Mouse (Mus musculus): ENCODE data around the gene 2810408A11Rik. TPM values are rescaled to one million over a fixed set of nuclear protein-coding genes. Genes with fewer than 3 reads are reported as not detected.
"Not testable (repeated sequence)": the region's sequence is repeated elsewhere in the genome, so short reads cannot be mapped to it uniquely, and the experiment has no call there.

The 2810408A11Rik gene
- polyA plus RNA-seq, 1 experiment, result not detected

GRCm38 (mm10) chr11:69922012-69922756 lies 21.4 kb upstream of the 2810408A11Rik start:
- peak overlapping the region; percentile 59 for H3K4me3 ChIP-seq (ENCODE audit: insufficient read depth, low read depth, low read length)
- TF ChIP-seq CTCF (IDR thresholded peaks at IDR 0.05; ENCODE audit: insufficient read depth, low read depth, low read length), result no peak
- TF ChIP-seq POLR2A (IDR thresholded peaks at IDR 0.05; ENCODE audit: insufficient read depth, low read depth, low read length), result no peak
- 4% methylated on average over 12 of the region's 12 CpGs for WGBS
- peak overlapping the region; percentile 93 for H3K27ac ChIP-seq (ENCODE audit: insufficient read depth, low read depth, low read length)
- peaks cover 8% of the 10 kb centered on the region for H3K4me1 ChIP-seq (ENCODE audit: control insufficient read depth, insufficient read depth, low read length)

DNA sequence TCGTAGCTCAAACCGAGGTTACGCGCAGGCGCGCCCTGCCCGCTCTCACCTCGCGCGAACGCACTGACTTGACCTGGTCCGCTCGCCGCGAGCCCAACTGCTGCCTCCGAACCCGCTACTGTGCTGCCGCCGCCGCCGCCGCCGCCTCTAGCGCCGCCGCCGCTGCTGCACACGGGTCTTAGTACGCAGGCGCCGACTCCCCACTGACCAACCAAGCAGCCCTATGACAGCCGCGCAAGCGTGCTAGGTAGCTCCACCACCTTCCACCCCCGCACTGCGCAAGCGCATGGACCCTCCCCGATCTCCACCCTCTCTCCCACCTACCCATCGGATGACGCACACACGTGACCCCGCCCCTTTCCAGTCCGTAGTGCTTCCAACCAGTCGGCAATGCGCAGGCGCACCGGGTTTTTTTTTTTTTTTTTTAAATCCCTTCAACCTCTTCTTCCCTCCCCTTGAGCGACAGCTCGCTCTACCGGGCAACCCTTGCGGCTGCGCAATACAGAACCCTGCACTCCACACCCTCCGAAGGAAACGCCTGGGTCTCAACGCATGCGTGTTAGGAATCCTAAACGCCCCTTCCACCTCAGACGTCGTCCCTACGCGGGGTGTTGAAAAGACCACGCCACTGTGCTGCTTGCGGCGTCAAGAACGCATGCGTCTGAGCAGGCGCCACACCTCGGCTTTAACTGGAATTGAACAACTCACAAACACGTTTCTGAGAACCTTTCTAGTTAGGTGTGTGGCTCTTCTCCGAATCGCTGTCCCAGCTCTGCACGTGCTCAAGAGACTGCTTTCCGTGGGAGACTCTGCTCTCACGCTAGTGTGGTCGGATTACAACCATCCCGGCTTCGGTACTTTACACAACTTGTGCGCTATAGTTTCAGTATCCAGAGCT lies 20.6 kb upstream of the 2810408A11Rik start, which contains the start of gene Eif5a:
Gene Eif5a (minus strand): TSS at position 845 of the 898 bp plus-strand sequence.
- TF ChIP-seq CTCF (IDR thresholded peaks at IDR 0.05; ENCODE audit: insufficient read depth, low read depth, low read length), result 0 out of 2 replicates have a peak, but pooled peaks have one; percentile 33
- peak; percentile 69 for TF ChIP-seq POLR2A (IDR thresholded peaks at IDR 0.05; ENCODE audit: insufficient read depth, low read depth, low read length)
- Histone ChIP-seq H3K4me3 (ENCODE audit: insufficient read depth, low read depth, low read length) (peak within 1 kb of the TSS; percentile 100), H3K27ac (ENCODE audit: insufficient read depth, low read depth, low read length) (peak within 1 kb of the TSS; percentile 98), H3K4me1 (ENCODE audit: control insufficient read depth, insufficient read depth, low read length) (peaks cover 8% of the 10 kb centered on the region)
- WGBS, result under 1% methylated on average over 78 of the region's 78 CpGs

- H3K4me1 ChIP-seq (ENCODE audit: control insufficient read depth, insufficient read depth, low read length), result peaks cover 15% of the 10 kb centered on the region
- H3K4me3 ChIP-seq (ENCODE audit: insufficient read depth, low read depth, low read length), result peak overlapping the region; percentile 100
- peak overlapping the region; percentile 98 for H3K27ac ChIP-seq (ENCODE audit: insufficient read depth, low read depth, low read length)
- TF ChIP-seq POLR2A (IDR thresholded peaks at IDR 0.05; ENCODE audit: insufficient read depth, low read depth, low read length) (no peak), CTCF (IDR thresholded peaks at IDR 0.05; ENCODE audit: insufficient read depth, low read depth, low read length) (no peak)
- 1% methylated on average over 61 of the region's 65 CpGs for WGBS
These were observed 19.7 kb upstream of the 2810408A11Rik start for GRCm38 (mm10) chr11:69920266-69921031.

DNA sequence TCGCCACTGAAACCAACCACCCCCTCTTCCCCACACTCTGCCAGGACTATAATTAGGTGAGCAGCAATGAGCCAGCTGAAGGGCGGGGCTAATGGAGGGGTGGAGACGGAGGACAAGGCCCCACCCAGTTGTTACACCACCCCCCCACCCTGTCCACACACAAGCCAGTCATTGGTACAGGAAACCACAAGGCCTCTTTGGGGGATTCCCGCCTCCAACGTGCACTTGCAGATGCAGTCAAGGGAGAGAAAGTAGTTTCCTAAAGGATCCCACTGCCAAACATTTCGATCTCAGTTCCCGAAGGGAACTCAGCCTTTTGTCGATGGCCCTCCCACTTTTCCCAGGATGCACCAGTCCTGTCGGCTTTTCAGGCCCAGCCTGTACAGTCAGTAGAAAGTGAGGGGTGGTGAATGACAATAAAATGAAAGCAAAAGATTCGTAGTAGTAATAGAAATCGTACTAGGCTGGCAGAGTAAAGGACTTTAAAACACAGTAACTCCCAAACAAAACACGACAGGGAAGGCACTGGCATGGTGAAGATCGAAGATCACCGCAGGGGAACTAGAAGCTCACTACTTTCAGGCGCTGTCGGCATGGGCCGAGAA lies 19.0 kb upstream of the 2810408A11Rik start:
- whole genome bisulfite sequencing, result 1% methylated on average over 17 of the region's 17 CpGs
- peak overlapping the region; percentile 100 for H3K4me3 ChIP-seq (ENCODE audit: insufficient read depth, low read depth, low read length)
- H3K4me1 ChIP-seq (ENCODE audit: control insufficient read depth, insufficient read depth, low read length), result peaks cover 20% of the 10 kb centered on the region
- H3K27ac ChIP-seq (ENCODE audit: insufficient read depth, low read depth, low read length), result 0 out of 2 replicates have a peak overlapping the region, but pooled peaks have one; percentile 28
- TF ChIP-seq CTCF (IDR thresholded peaks at IDR 0.05; ENCODE audit: insufficient read depth, low read depth, low read length), result no peak
- TF ChIP-seq POLR2A (IDR thresholded peaks at IDR 0.05; ENCODE audit: insufficient read depth, low read depth, low read length), result no peak

DNA sequence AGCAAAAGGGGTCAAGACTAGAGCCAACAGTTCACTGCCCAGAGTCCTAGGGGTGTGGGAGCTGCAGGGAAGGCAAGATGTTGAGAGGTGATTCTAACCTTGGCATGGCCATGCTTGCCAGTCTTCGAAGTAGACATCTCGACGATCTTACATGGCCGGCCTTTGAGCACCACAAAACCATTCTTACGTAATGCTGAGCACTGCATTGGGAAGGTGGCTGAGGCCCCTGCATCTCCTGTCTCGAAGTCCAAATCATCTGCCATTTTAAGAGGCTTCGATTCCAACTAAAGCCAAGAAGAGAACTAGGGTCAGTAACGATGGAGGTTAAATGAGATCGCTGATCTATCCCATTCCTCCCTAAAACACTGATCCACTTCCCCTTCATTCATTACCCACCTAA lies 18.3 kb upstream of the 2810408A11Rik start:
- 70% methylated on average over 9 of the region's 9 CpGs for whole genome bisulfite sequencing
- peaks cover 21% of the 10 kb centered on the region for H3K4me1 ChIP-seq (ENCODE audit: control insufficient read depth, insufficient read depth, low read length)
- no peak for TF ChIP-seq CTCF (IDR thresholded peaks at IDR 0.05; ENCODE audit: insufficient read depth, low read depth, low read length)
- TF ChIP-seq POLR2A (IDR thresholded peaks at IDR 0.05; ENCODE audit: insufficient read depth, low read depth, low read length), result no peak
- H3K27ac ChIP-seq (ENCODE audit: insufficient read depth, low read depth, low read length), result no peak overlapping the region
- no peak overlapping the region for H3K4me3 ChIP-seq (ENCODE audit: insufficient read depth, low read depth, low read length)

DNA sequence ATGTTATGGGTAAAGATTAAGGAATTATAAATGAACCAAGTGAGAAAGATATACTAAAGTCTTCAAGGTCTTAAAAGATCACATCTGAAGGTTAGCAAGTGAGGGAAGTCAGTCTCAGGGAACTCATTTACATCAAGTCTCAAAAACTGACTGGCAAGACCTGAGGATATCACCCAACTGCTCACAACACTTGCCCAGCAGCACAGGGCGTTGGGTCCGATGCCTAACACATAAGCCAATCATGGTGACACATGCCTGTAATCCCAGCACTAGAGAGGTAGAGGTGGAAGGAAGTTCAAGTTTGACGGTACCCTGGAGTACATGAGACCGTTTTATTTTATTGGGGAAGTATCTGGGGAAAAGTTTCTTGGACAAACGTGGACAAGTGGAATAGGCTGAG lies 17.3 kb upstream of the 2810408A11Rik start:
- Histone ChIP-seq H3K4me3 (ENCODE audit: insufficient read depth, low read depth, low read length) (no peak overlapping the region), H3K4me1 (ENCODE audit: control insufficient read depth, insufficient read depth, low read length) (peaks cover 27% of the 10 kb centered on the region), H3K27ac (ENCODE audit: insufficient read depth, low read depth, low read length) (no peak overlapping the region)
- 78% methylated on average over 5 of the region's 5 CpGs for WGBS
- no peak for TF ChIP-seq CTCF (IDR thresholded peaks at IDR 0.05; ENCODE audit: insufficient read depth, low read depth, low read length)
- TF ChIP-seq POLR2A (IDR thresholded peaks at IDR 0.05; ENCODE audit: insufficient read depth, low read depth, low read length), result no peak

- H3K4me1 ChIP-seq (ENCODE audit: control insufficient read depth, insufficient read depth, low read length), result peaks cover 28% of the 10 kb centered on the region
- WGBS, result 92% methylated on average over 8 of the region's 8 CpGs
- TF ChIP-seq CTCF (IDR thresholded peaks at IDR 0.05; ENCODE audit: insufficient read depth, low read depth, low read length), result no peak
- no peak for TF ChIP-seq POLR2A (IDR thresholded peaks at IDR 0.05; ENCODE audit: insufficient read depth, low read depth, low read length)
These were observed 16.7 kb upstream of the 2810408A11Rik start for GRCm38 (mm10) chr11:69917379-69917948.

GRCm38 (mm10) chr11:69916652-69917378 lies 16.0 kb upstream of the 2810408A11Rik start:
- H3K4me1 ChIP-seq (ENCODE audit: control insufficient read depth, insufficient read depth, low read length), result peaks cover 28% of the 10 kb centered on the region
- H3K4me3 ChIP-seq (ENCODE audit: insufficient read depth, low read depth, low read length); H3K27ac ChIP-seq (ENCODE audit: insufficient read depth, low read depth, low read length): not testable (repeated sequence)
- 56% methylated on average over 7 of the region's 7 CpGs for WGBS

More at GRCm38 (mm10) chr11:69917379-69917948, 16.7 kb upstream of the 2810408A11Rik start:
- H3K27ac ChIP-seq (ENCODE audit: insufficient read depth, low read depth, low read length), result no peak overlapping the region
- no peak overlapping the region for H3K4me3 ChIP-seq (ENCODE audit: insufficient read depth, low read depth, low read length)

All from olfactory bulb, adult 2 months (tissue).